Mouse (Mus musculus) lung, postnatal 0 days (tissue): ENCODE results near the gene Dnm3.

Experiments
- CTCF ChIP-seq: IDR thresholded peaks from 2 replicates; pipeline ENCODE4 v1.5.1; 2016; ENCODE audit warnings: antibody characterized with exemption, mild to moderate bottlenecking
- EP300 ChIP-seq: IDR thresholded peaks from 2 replicates; pipeline ENCODE4 v1.6.1; 2016; ENCODE audit warnings: antibody characterized with exemption, mild to moderate bottlenecking, control low read depth

DNA sequence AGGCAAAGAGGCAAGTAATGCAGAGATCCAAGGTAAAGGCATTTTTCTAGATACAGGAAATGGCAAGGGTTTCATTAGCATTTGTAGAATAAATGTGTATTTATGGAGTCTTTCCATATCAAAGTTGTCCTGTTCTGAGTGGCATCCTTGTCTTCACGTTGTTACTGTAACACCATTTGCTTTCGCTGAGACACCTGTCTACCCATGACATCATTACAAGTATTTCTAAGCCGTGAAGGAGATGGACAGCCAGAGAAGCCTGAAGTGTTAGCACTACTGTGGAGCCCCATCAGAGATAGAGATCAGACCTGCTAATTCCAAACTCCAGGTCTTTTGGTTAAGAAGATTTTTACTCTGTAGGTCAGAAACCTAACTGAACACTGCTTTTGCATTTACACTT is 322.3 kb downstream of the Dnm3 start:
- TF ChIP-seq CTCF (no peak), EP300 (no peak)
